ENCODE assay signal across 8 mouse cellular contexts in genomic region chr6:117861848-117862247, GRCm38 (mm10). TPM values are rescaled to one million over a fixed set of nuclear protein-coding genes. Genes with fewer than 3 reads are reported as not detected.
A peak's percentile ranks its signal among the peaks of the same experiment; 100 is the strongest.
DNase-seq lines count a peak whose midpoint lies in the region; ATAC-seq and TF ChIP-seq lines count a peak whose summit lies in the region.

TSS of gene Zfp239 (plus strand) at chr6:117862100.

- no peak within 1 kb of the TSS for H3K27ac ChIP-seq in kidney, embryonic 14.5 days (ENCODE audit: low read depth, low read length)
- peak within 1 kb of the TSS; percentile 29; the same call in 1 of the 2 replicates for H3K27ac ChIP-seq in bone marrow, adult 2 months (ENCODE audit: control insufficient read depth, insufficient read depth, low read depth, low read length, poor library complexity)
- H3K27ac ChIP-seq in hindbrain, embryonic 10.5 days: peak within 1 kb of the TSS; percentile 88
- no peak within 1 kb of the TSS for H3K27ac ChIP-seq in liver, adult 2 months (replicated peaks; ENCODE audit: insufficient read depth, low read depth, low read length)

- no peak for DNase-seq in kidney, postnatal 14 days
- DNase-seq in hindbrain, embryonic 10.5 days (ENCODE audit: low spot score): no peak
- no peak for DNase-seq in liver, adult 2 months (ENCODE audit: extremely low read depth, low read depth, low spot score)
- no peak for DNase-seq in right cerebral cortex, postnatal 25 days
- DNase-seq in right cerebral cortex, postnatal 4 days: no peak
- no peak for DNase-seq in thymus, postnatal 14 days

- H3K4me2 ChIP-seq in kidney, embryonic 14.5 days (replicated peaks; ENCODE audit: low read depth, low read length): peak within 1 kb of the TSS; percentile 92

- WGBS in kidney, embryonic 14.5 days: 74% methylated on average over 6 of the region's 6 CpGs
- WGBS in bone marrow, adult 2 months: 55% methylated on average over 6 of the region's 6 CpGs
- WGBS in hindbrain, embryonic 10.5 days: 70% methylated on average over 6 of the region's 6 CpGs
- 66% methylated on average over 6 of the region's 6 CpGs for WGBS in liver, adult 2 months

- no peaks in the 10 kb centered on the region for H3K79me2 ChIP-seq in liver, adult 2 months (ENCODE audit: control insufficient read depth, insufficient read depth, low read length)

- no peak for ATAC-seq in kidney, embryonic 14.5 days (ENCODE audit: low FRiP score, low TSS enrichment)

- TF ChIP-seq CTCF in bone marrow, adult 2 months (IDR thresholded peaks at IDR 0.05; ENCODE audit: control insufficient read depth, insufficient read depth, low read length): no peak
- no peak for TF ChIP-seq CTCF in liver, adult 2 months (IDR thresholded peaks at IDR 0.05; ENCODE audit: low read depth, low read length)

- H3K4me3 ChIP-seq in kidney, embryonic 14.5 days (ENCODE audit: low read length): peak within 1 kb of the TSS; percentile 80
- H3K4me3 ChIP-seq in bone marrow, adult 2 months (replicated peaks; ENCODE audit: control insufficient read depth, low read depth, low read length): peak within 1 kb of the TSS; percentile 89
- H3K4me3 ChIP-seq in hindbrain, embryonic 10.5 days: peak within 1 kb of the TSS; percentile 71
- peak within 1 kb of the TSS; percentile 78 for H3K4me3 ChIP-seq in liver, adult 2 months (ENCODE audit: insufficient read depth, low read depth, low read length)

- no peak for TF ChIP-seq POLR2A in bone marrow, adult 2 months (IDR thresholded peaks at IDR 0.05; ENCODE audit: borderline replicate concordance, control insufficient read depth, low read depth, low read length)
- TF ChIP-seq POLR2A in liver, adult 2 months (IDR thresholded peaks at IDR 0.05; ENCODE audit: extremely low read depth, insufficient read depth, low read length): no peak

- H3K9me3 ChIP-seq in kidney, embryonic 14.5 days (ENCODE audit: control insufficient read depth, low read length): no peaks in the 10 kb centered on the region
- no peaks in the 10 kb centered on the region for H3K9me3 ChIP-seq in hindbrain, embryonic 10.5 days

- H3K4me1 ChIP-seq in kidney, embryonic 14.5 days (ENCODE audit: control insufficient read depth, insufficient read depth, low read length): 0 out of 2 replicates have a peak, but pooled peaks cover 4% of the 10 kb centered on the region
- no peaks in the 10 kb centered on the region; the same call in 1 of the 2 replicates for H3K4me1 ChIP-seq in bone marrow, adult 2 months (ENCODE audit: control insufficient read depth, insufficient read depth, low read length)
- peaks cover 8% of the 10 kb centered on the region for H3K4me1 ChIP-seq in hindbrain, embryonic 10.5 days (replicated peaks)
- 0 out of 2 replicates have a peak, but pooled peaks cover 2% of the 10 kb centered on the region for H3K4me1 ChIP-seq in liver, adult 2 months (ENCODE audit: control insufficient read depth, insufficient read depth, low read length)

- no peaks in the 10 kb centered on the region for H3K27me3 ChIP-seq in kidney, embryonic 14.5 days (ENCODE audit: control insufficient read depth, insufficient read depth, low read length)
- no peaks in the 10 kb centered on the region for H3K27me3 ChIP-seq in hindbrain, embryonic 10.5 days (ENCODE audit: insufficient read depth, poor library complexity, severe bottlenecking)
- H3K27me3 ChIP-seq in liver, adult 2 months (ENCODE audit: control insufficient read depth, insufficient read depth, low read length): no peaks in the 10 kb centered on the region

- peak within 1 kb of the TSS; percentile 70 for H3K9ac ChIP-seq in kidney, embryonic 14.5 days (ENCODE audit: low read depth, low read length)
- no peak within 1 kb of the TSS for H3K9ac ChIP-seq in liver, adult 2 months (ENCODE audit: low read depth, low read length)

- H3K36me3 ChIP-seq in kidney, embryonic 14.5 days (ENCODE audit: control insufficient read depth, insufficient read depth, low read length): no peaks in the 10 kb centered on the region
- H3K36me3 ChIP-seq in hindbrain, embryonic 10.5 days: no peaks in the 10 kb centered on the region
- no peaks in the 10 kb centered on the region for H3K36me3 ChIP-seq in liver, adult 2 months (ENCODE audit: control insufficient read depth, insufficient read depth, low read length)

RNA-seq across cellular contexts. Expression of gene Zfp239, which starts in this region (rescaled TPM):
- 6.6 and 10.0 TPM in 2 replicates for polyA plus RNA-seq in kidney, embryonic 14.5 days (2014; fragmentation: Nextera tagmentation; extraction: Ambion mirVana)
- polyA plus RNA-seq in bone marrow, adult 2 months (2011; ENCODE audit: insufficient read depth, insufficient read length, low replicate concordance, missing spikeins): 0.57 and 1.3 TPM in 2 replicates
- 9.9 and 12.9 TPM in 2 replicates for polyA plus RNA-seq in hindbrain, embryonic 10.5 days (2016; fragmentation: Nextera tagmentation; extraction: Ambion mirVana)
- total RNA-seq in liver, adult 2 months (2014; rRNA removed): 0.07 and 0.09 TPM in 2 replicates
- polyA plus RNA-seq in liver, adult 2 months (2012; rRNA removed): 0.05 TPM in 1 of 2 replicates, not detected in the other

Comparison
In these comparisons a context has a peak if more than half of its experiments do, and no peak if none do; other contexts are left out.
1. H3K27ac ChIP-seq: peak in bone marrow, adult 2 months (single experiment) and hindbrain, embryonic 10.5 days (single experiment); none in kidney, embryonic 14.5 days (single experiment) and liver, adult 2 months (single experiment).
2. Peak in every context shown above with its lines, with median percentiles within 50 percentile points of each other: H3K4me3 ChIP-seq.